Mouse (Mus musculus) midbrain, embryonic 16.5 days (tissue): Measurements from ENCODE around the gene Gm47959. TPM values are rescaled to one million over a fixed set of nuclear protein-coding genes. Genes with fewer than 3 reads are reported as not detected.

Source experiments
- ATAC-seq: fragments of 200-750 bp; cut with Nextera tagmentation; 2 replicates; pipeline ENCODE4 v1.8.0; 2017; ENCODE audit warnings: moderate TSS enrichment
- H3K27ac ChIP-seq: fragments of 300-500 bp; sonication (generic); 2 replicates; pipeline ENCODE4 v1.5.1; 2014; ENCODE audit warnings: mild to moderate bottlenecking, low read length, mixed read lengths
- H3K27me3 ChIP-seq: fragments of 300-500 bp; sonication (generic); 2 replicates; pipeline ENCODE4 v1.6.1; 2014; ENCODE audit warnings: low read depth, low read length, mixed read lengths; ENCODE audit not compliant: control insufficient read depth, insufficient read depth
- H3K36me3 ChIP-seq: fragments of 300-500 bp; sonication (generic); 2 replicates; pipeline ENCODE4 v1.6.1; 2014; ENCODE audit warnings: mild to moderate bottlenecking, low read length, moderate library complexity, mixed read lengths; ENCODE audit not compliant: control insufficient read depth, insufficient read depth
- H3K4me1 ChIP-seq: fragments of 300-500 bp; sonication (generic); 2 replicates; pipeline ENCODE4 v1.6.1; 2014; ENCODE audit warnings: mild to moderate bottlenecking, low read length, mixed read lengths; ENCODE audit not compliant: control insufficient read depth, insufficient read depth
- H3K4me2 ChIP-seq: fragments of 300-500 bp; sonication (generic); 2 replicates; pipeline ENCODE4 v1.6.1; 2014; ENCODE audit warnings: mild to moderate bottlenecking, low read length, mixed read lengths
- H3K4me3 ChIP-seq: fragments of 300-500 bp; sonication (generic); 2 replicates; pipeline ENCODE4 v1.5.1; 2014; ENCODE audit warnings: low read depth, mild to moderate bottlenecking, low read length, moderate library complexity, mixed read lengths
- H3K9ac ChIP-seq: fragments of 300-500 bp; sonication (generic); 2 replicates; pipeline ENCODE4 v1.6.1; 2014; ENCODE audit warnings: low read depth, low read length, mixed read lengths
- H3K9me3 ChIP-seq: fragments of 300-500 bp; sonication (generic); replicated peaks from 2 replicates; pipeline ENCODE4 v1.6.1; 2014; ENCODE audit warnings: mild to moderate bottlenecking, low read length, mixed read lengths; ENCODE audit not compliant: control insufficient read depth, poor library complexity, severe bottlenecking
- WGBS: fragments of 180-500 bp; shearing (Covaris S2); extraction: QIAGEN DNeasy Blood & Tissue Kit; methylation state at CpG from one replicate; pipeline ENCODE4 v1.1.7; 2014; 5-methylcytosine and 5-hydroxymethylcytosine counted together
- polyA plus RNA-seq: library from polyadenylated mRNA; unstranded; fragments of >200 nt; fragmentation: Nextera tagmentation; extraction: Ambion mirVana; gene quantifications from 2 replicates; pipeline ENCODE4 v1.2.1, GENCODE M21; 2015

Gm47959 gene
- polyA plus RNA-seq, 1 experiment from 2014 or later, result not detected

- WGBS, result 98% methylated on average over 2 of the region's 2 CpGs
- no peak within 1 kb of the TSS for H3K4me2 ChIP-seq
- H3K9me3 ChIP-seq, result no peaks in the 10 kb centered on the region
- no peaks in the 10 kb centered on the region for H3K36me3 ChIP-seq
- H3K4me1 ChIP-seq, result peaks cover 5% of the 10 kb centered on the region
- H3K27me3 ChIP-seq, result no peaks in the 10 kb centered on the region
- no peak within 1 kb of the TSS for H3K4me3 ChIP-seq
- no peak within 1 kb of the TSS for H3K9ac ChIP-seq
- no peak for ATAC-seq
- H3K27ac ChIP-seq, result no peak within 1 kb of the TSS
These were observed 42.0 kb downstream of the Gm47959 start, which contains the start of gene Krtap28-10 for GRCm38 (mm10) chr1:83042380-83042779. Gene Krtap28-10, minus strand, starts transcription at chr1:83042480.

- Histone ChIP-seq H3K4me2 (no peak within 1 kb of the TSS), H3K4me1 (no peaks in the 10 kb centered on the region), H3K36me3 (no peaks in the 10 kb centered on the region), H3K9ac (no peak within 1 kb of the TSS), H3K27me3 (no peaks in the 10 kb centered on the region), H3K4me3 (no peak within 1 kb of the TSS), H3K9me3 (no peaks in the 10 kb centered on the region), H3K27ac (no peak within 1 kb of the TSS)
- 86% methylated on average over 5 of the region's 5 CpGs for WGBS
- ATAC-seq, result no peak
These were observed 44.6 kb downstream of the Gm47959 start, which contains the start of gene Gm47969 for GRCm38 (mm10) chr1:83044882-83045427. Gene Gm47969, plus strand, starts transcription at chr1:83044932.

Other genes starting within 250 kb of the Gm47959 start
- 0.11 TPM in 1 of 2 replicates, not detected in the other for gene Tm4sf20, start 232.1 kb upstream of the Gm47959 start, polyA plus RNA-seq
- gene Gm47791, start 229.3 kb upstream of the Gm47959 start, polyA plus RNA-seq, result not detected in 2 replicates
- gene Agfg1, start 161.1 kb upstream of the Gm47959 start, polyA plus RNA-seq, result 25.7 and 27.9 TPM in 2 replicates
- gene A030005L19Rik, start 87.2 kb upstream of the Gm47959 start, polyA plus RNA-seq, result 0.72 TPM in 1 of 2 replicates, not detected in the other
- not detected in 2 replicates for gene A030014E15Rik, start 75.6 kb upstream of the Gm47959 start, polyA plus RNA-seq
- gene Gm6217, start 69.1 kb upstream of the Gm47959 start, polyA plus RNA-seq, result not detected in 2 replicates
- gene A030003K21Rik, start 57.2 kb upstream of the Gm47959 start, polyA plus RNA-seq, result not detected in 2 replicates
- not detected in 2 replicates for gene Gm7544, start 44.5 kb upstream of the Gm47959 start, polyA plus RNA-seq
- gene Gm47955, start 40.3 kb upstream of the Gm47959 start, polyA plus RNA-seq, result not detected in 2 replicates
- 0.82 and 1.5 TPM in 2 replicates for gene Slc19a3, start 37.9 kb downstream of the Gm47959 start, polyA plus RNA-seq
- gene Krtap28-10, start 41.9 kb downstream of the Gm47959 start, polyA plus RNA-seq, result not detected in 2 replicates
- gene Gm47969, start 44.4 kb downstream of the Gm47959 start, polyA plus RNA-seq, result not detected in 2 replicates
- not detected in 2 replicates for gene A030005K14Rik, start 58.8 kb downstream of the Gm47959 start, polyA plus RNA-seq
- not detected in 2 replicates for gene Krtap28-13, start 60.4 kb downstream of the Gm47959 start, polyA plus RNA-seq
- gene Ccl20, start 116.2 kb downstream of the Gm47959 start, polyA plus RNA-seq, result not detected in 2 replicates
- gene Daw1, start 159.2 kb downstream of the Gm47959 start, polyA plus RNA-seq, result 2.0 and 2.1 TPM in 2 replicates